Mouse (Mus musculus) kidney, embryonic 15.5 days (tissue): ENCODE measurements around the gene Sap30bp. TPM values are rescaled to one million over a fixed set of nuclear protein-coding genes. Genes with fewer than 3 reads are reported as not detected.

Experiments used
- ATAC-seq: fragments of 200-750 bp; cut with Nextera tagmentation; replicated peaks from 2 replicates; pipeline ENCODE4 v1.8.0; 2017; ENCODE audit warnings: moderate TSS enrichment; ENCODE audit not compliant: low FRiP score
- H3K27ac ChIP-seq: fragments of 300-500 bp; sonication (generic); 2 replicates; pipeline ENCODE4 v1.5.1; 2015; ENCODE audit warnings: mild to moderate bottlenecking, inconsistent platforms
- H3K27me3 ChIP-seq: fragments of 300-500 bp; sonication (generic); 2 replicates; pipeline ENCODE4 v1.6.1; 2015; ENCODE audit warnings: inconsistent platforms
- H3K36me3 ChIP-seq: fragments of 300-500 bp; sonication (generic); 2 replicates; pipeline ENCODE4 v1.6.1; 2015; ENCODE audit warnings: inconsistent platforms
- H3K4me1 ChIP-seq: fragments of 300-500 bp; sonication (generic); 2 replicates; pipeline ENCODE4 v1.6.1; 2015; ENCODE audit warnings: inconsistent platforms
- H3K4me2 ChIP-seq: fragments of 300-500 bp; sonication (generic); 2 replicates; pipeline ENCODE4 v1.6.1; 2015; ENCODE audit warnings: moderate library complexity, mild to moderate bottlenecking, inconsistent platforms
- H3K4me3 ChIP-seq: fragments of 300-500 bp; sonication (generic); replicated peaks from 2 replicates; pipeline ENCODE4 v1.5.1; 2015; ENCODE audit warnings: mild to moderate bottlenecking, inconsistent platforms
- H3K9ac ChIP-seq: fragments of 300-500 bp; sonication (generic); 2 replicates; pipeline ENCODE4 v1.6.1; 2015; ENCODE audit warnings: mild to moderate bottlenecking, inconsistent platforms
- H3K9me3 ChIP-seq: fragments of 300-500 bp; sonication (generic); replicated peaks from 2 replicates; pipeline ENCODE4 v1.6.1; 2016; ENCODE audit warnings: inconsistent platforms
- WGBS: fragments of 180-500 bp; shearing (Covaris S2); methylation state at CpG from one replicate; pipeline ENCODE4 v1.1.7; 2015; ENCODE audit warnings: mixed read lengths; 5-methylcytosine and 5-hydroxymethylcytosine counted together
- polyA plus RNA-seq: library from polyadenylated mRNA; unstranded; fragments of >200 nt; fragmentation: Nextera tagmentation; extraction: Ambion mirVana; gene quantifications from 2 replicates; pipeline ENCODE4 v1.2.1, GENCODE M21; 2015

The Sap30bp gene
- polyA plus RNA-seq, 1 experiment from 2014 or later: 44.5 TPM

GRCm38 (mm10) chr11:115995256-115995655, 62.2 kb downstream of the Sap30bp start:
- 90% methylated on average over 3 of the region's 3 CpGs for WGBS
- Histone ChIP-seq H3K4me3 (no peak overlapping the region), H3K36me3 (no peaks in the 10 kb centered on the region), H3K27ac (no peak overlapping the region), H3K9me3 (no peaks in the 10 kb centered on the region), H3K4me2 (no peak overlapping the region), H3K9ac (no peak overlapping the region), H3K27me3 (peaks cover 5% of the 10 kb centered on the region; the same call in 1 of the 2 replicates), H3K4me1 (peaks cover 2% of the 10 kb centered on the region)
- no peak for ATAC-seq

- ATAC-seq: no peak
- H3K4me2 ChIP-seq: no peak overlapping the region
Observed at GRCm38 (mm10) chr11:115997047-115997446, 64.0 kb downstream of the Sap30bp start.

GRCm38 (mm10) chr11:115997662-115998061, 64.6 kb downstream of the Sap30bp start:
- Histone ChIP-seq H3K27me3 (peaks cover 8% of the 10 kb centered on the region; the same call in 1 of the 2 replicates), H3K9me3 (no peaks in the 10 kb centered on the region), H3K4me1 (peaks cover 5% of the 10 kb centered on the region), H3K9ac (no peak overlapping the region), H3K36me3 (no peaks in the 10 kb centered on the region), H3K4me3 (no peak overlapping the region), H3K27ac (no peak overlapping the region), H3K4me2 (no peak overlapping the region)
- WGBS: 72% methylated on average over 5 of the region's 5 CpGs
- no peak for ATAC-seq

More at GRCm38 (mm10) chr11:115997047-115997446, 64.0 kb downstream of the Sap30bp start:
- 77% methylated on average over 4 of the region's 4 CpGs for WGBS
- Histone ChIP-seq H3K9ac (no peak overlapping the region), H3K27me3 (peaks cover 8% of the 10 kb centered on the region; the same call in 1 of the 2 replicates), H3K9me3 (no peaks in the 10 kb centered on the region), H3K36me3 (no peaks in the 10 kb centered on the region), H3K27ac (no peak overlapping the region), H3K4me3 (no peak overlapping the region), H3K4me1 (peaks cover 5% of the 10 kb centered on the region)

- H3K4me2 ChIP-seq: no peak overlapping the region
- H3K4me3 ChIP-seq: no peak overlapping the region
- WGBS: 66% methylated on average over 7 of the region's 7 CpGs
- H3K27ac ChIP-seq: no peak overlapping the region
- peaks cover 5% of the 10 kb centered on the region for H3K4me1 ChIP-seq
- no peak overlapping the region for H3K9ac ChIP-seq
- H3K27me3 ChIP-seq: peaks cover 8% of the 10 kb centered on the region; the same call in 1 of the 2 replicates
- no peaks in the 10 kb centered on the region for H3K9me3 ChIP-seq
- no peak for ATAC-seq
- no peaks in the 10 kb centered on the region for H3K36me3 ChIP-seq
Observed at GRCm38 (mm10) chr11:115999027-115999426, 65.9 kb downstream of the Sap30bp start.

- 15% methylated on average over 14 of the region's 14 CpGs for WGBS
- H3K4me2 ChIP-seq: no peak overlapping the region
- no peaks in the 10 kb centered on the region for H3K9me3 ChIP-seq
- peaks cover 8% of the 10 kb centered on the region; the same call in 1 of the 2 replicates for H3K27me3 ChIP-seq
- no peaks in the 10 kb centered on the region for H3K36me3 ChIP-seq
- H3K4me1 ChIP-seq: peaks cover 11% of the 10 kb centered on the region
- H3K27ac ChIP-seq: no peak overlapping the region
- no peak overlapping the region for H3K9ac ChIP-seq
- ATAC-seq: no peak
- no peak overlapping the region for H3K4me3 ChIP-seq
Observed at GRCm38 (mm10) chr11:115999538-116000143, 66.6 kb downstream of the Sap30bp start.

GRCm38 (mm10) chr11:116000607-116001006, 67.5 kb downstream of the Sap30bp start:
- Histone ChIP-seq H3K27me3 (peaks cover 8% of the 10 kb centered on the region; the same call in 1 of the 2 replicates), H3K36me3 (no peaks in the 10 kb centered on the region), H3K9ac (no peak overlapping the region), H3K27ac (no peak overlapping the region), H3K4me1 (peaks cover 20% of the 10 kb centered on the region), H3K9me3 (no peaks in the 10 kb centered on the region), H3K4me3 (no peak overlapping the region), H3K4me2 (no peak overlapping the region)
- WGBS: 48% methylated on average over 10 of the region's 10 CpGs
- no peak for ATAC-seq

- 61% methylated on average over 6 of the region's 6 CpGs for WGBS
- Histone ChIP-seq H3K36me3 (peaks cover 3% of the 10 kb centered on the region; the same call in 1 of the 2 replicates), H3K9me3 (no peaks in the 10 kb centered on the region), H3K4me3 (no peak overlapping the region), H3K27me3 (peaks cover 8% of the 10 kb centered on the region; the same call in 1 of the 2 replicates), H3K4me2 (no peak overlapping the region), H3K27ac (no peak overlapping the region), H3K4me1 (peaks cover 31% of the 10 kb centered on the region), H3K9ac (no peak overlapping the region)
- ATAC-seq: no peak
Observed at GRCm38 (mm10) chr11:116001725-116002124, 68.6 kb downstream of the Sap30bp start.

- peaks cover 8% of the 10 kb centered on the region; the same call in 1 of the 2 replicates for H3K27me3 ChIP-seq
- no peak overlapping the region for H3K4me3 ChIP-seq
- H3K4me1 ChIP-seq: peaks cover 35% of the 10 kb centered on the region
- H3K27ac ChIP-seq: no peak overlapping the region
- ATAC-seq: no peak
- WGBS: 87% methylated on average over 3 of the region's 3 CpGs
- no peak overlapping the region for H3K9ac ChIP-seq
- no peak overlapping the region for H3K4me2 ChIP-seq
- H3K9me3 ChIP-seq: no peaks in the 10 kb centered on the region
- peaks cover 15% of the 10 kb centered on the region for H3K36me3 ChIP-seq
Observed at GRCm38 (mm10) chr11:116002894-116003293, 69.8 kb downstream of the Sap30bp start.

GRCm38 (mm10) chr11:116004186-116004823, 71.2 kb downstream of the Sap30bp start:
- Histone ChIP-seq H3K9me3 (no peaks in the 10 kb centered on the region), H3K27ac (peak overlapping the region; percentile 69), H3K27me3 (peaks cover 8% of the 10 kb centered on the region; the same call in 1 of the 2 replicates), H3K9ac (peak overlapping the region; percentile 48), H3K36me3 (peaks cover 27% of the 10 kb centered on the region), H3K4me3 (peak overlapping the region; percentile 42), H3K4me2 (peak overlapping the region; percentile 72), H3K4me1 (peaks cover 35% of the 10 kb centered on the region)
- WGBS: 36% methylated on average over 8 of the region's 8 CpGs
- no peak; the same call in 1 of the 2 replicates for ATAC-seq

GRCm38 (mm10) chr11:116004840-116005700, 72.0 kb downstream of the Sap30bp start:
- H3K36me3 ChIP-seq: peaks cover 34% of the 10 kb centered on the region
- H3K9me3 ChIP-seq: no peaks in the 10 kb centered on the region
- H3K4me2 ChIP-seq: peak overlapping the region; percentile 72
- peak overlapping the region; percentile 42 for H3K4me3 ChIP-seq
- H3K4me1 ChIP-seq: peaks cover 34% of the 10 kb centered on the region
- H3K27ac ChIP-seq: peak overlapping the region; percentile 69
- ATAC-seq: peak; percentile 73
- peaks cover 4% of the 10 kb centered on the region; the same call in 1 of the 2 replicates for H3K27me3 ChIP-seq
- peak overlapping the region; percentile 48 for H3K9ac ChIP-seq
- WGBS: 4% methylated on average over 54 of the region's 54 CpGs

GRCm38 (mm10) chr11:116005701-116006419, 72.8 kb downstream of the Sap30bp start:
- no peaks in the 10 kb centered on the region for H3K27me3 ChIP-seq
- H3K9ac ChIP-seq: no peak overlapping the region
- peaks cover 40% of the 10 kb centered on the region for H3K36me3 ChIP-seq
- H3K4me3 ChIP-seq: no peak overlapping the region
- H3K27ac ChIP-seq: peak overlapping the region; percentile 37; the same call in 1 of the 2 replicates
- peaks cover 30% of the 10 kb centered on the region for H3K4me1 ChIP-seq
- H3K4me2 ChIP-seq: peak overlapping the region; percentile 72
- H3K9me3 ChIP-seq: no peaks in the 10 kb centered on the region
- ATAC-seq: peak; percentile 38
- WGBS: 55% methylated on average over 9 of the region's 9 CpGs
